Mouse (Mus musculus): Measurements from ENCODE around the gene Gm20422. TPM values are rescaled to one million over a fixed set of nuclear protein-coding genes. Genes with fewer than 3 reads are reported as not detected.
A peak's percentile ranks its signal among the peaks of the same experiment; 100 is the strongest.

The Gm20422 gene
- polyA plus RNA-seq (2016; fragmentation: Nextera tagmentation; extraction: Ambion mirVana), result 1.2 TPM in 1 of 2 replicates, not detected in the other

- WGBS, result under 1% methylated on average over 41 of the region's 41 CpGs
- peaks cover 33% of the 10 kb centered on the region for H3K4me1 ChIP-seq
- DNase-seq (ENCODE audit: low spot score), result peak; percentile 93
- H3K9me3 ChIP-seq, result no peaks in the 10 kb centered on the region
- H3K4me3 ChIP-seq, result peak within 1 kb of the TSS; percentile 86
- H3K36me3 ChIP-seq (replicated peaks), result peaks cover 32% of the 10 kb centered on the region
- peak within 1 kb of the TSS; percentile 100 for H3K27ac ChIP-seq (replicated peaks)
- no peaks in the 10 kb centered on the region for H3K27me3 ChIP-seq (replicated peaks; ENCODE audit: low read depth, poor library complexity, severe bottlenecking)
Observed at GRCm38 (mm10) chr8:69774503-69775148, at the start of gene Gm20422. Gene Gm20422 (minus strand): TSS chr8:69774886.

GRCm38 (mm10) chr8:69822386-69823191 lies 47.9 kb upstream of the Gm20422 start, which contains the start of gene Lpar2:
Gene Lpar2 (plus strand): TSS chr8:69822429.
- DNase-seq (ENCODE audit: low spot score), result peak; percentile 93
- peak within 1 kb of the TSS; percentile 67 for H3K4me3 ChIP-seq
- H3K9me3 ChIP-seq, result no peaks in the 10 kb centered on the region
- H3K27me3 ChIP-seq (replicated peaks; ENCODE audit: low read depth, poor library complexity, severe bottlenecking), result peaks cover 5% of the 10 kb centered on the region; the same call in 1 of the 2 replicates
- peaks cover 64% of the 10 kb centered on the region for H3K36me3 ChIP-seq (replicated peaks)
- peaks cover 35% of the 10 kb centered on the region for H3K4me1 ChIP-seq
- 1% methylated on average over 32 of the region's 35 CpGs for WGBS
- peak within 1 kb of the TSS; percentile 85 for H3K27ac ChIP-seq (replicated peaks)

DNA sequence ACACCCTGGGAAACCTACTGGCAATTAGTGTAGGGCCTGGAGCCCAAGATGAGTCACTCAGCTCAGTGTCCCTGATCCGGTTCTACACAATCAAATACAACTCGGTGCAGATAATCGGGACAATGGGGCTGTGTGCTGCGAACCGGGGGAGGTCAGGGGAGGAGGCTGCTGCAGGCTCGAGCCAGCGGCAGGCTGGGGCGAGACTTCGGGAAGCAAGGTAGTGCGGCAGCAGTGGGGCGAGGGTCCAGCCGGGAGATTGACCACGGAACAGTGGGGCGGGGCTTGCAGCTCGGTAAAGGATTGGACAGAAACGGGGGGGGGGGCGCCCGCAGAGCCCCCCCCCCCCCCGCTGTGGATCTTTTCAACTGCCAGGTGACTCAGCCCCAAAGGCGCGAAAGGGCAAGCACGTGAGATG lies 47.3 kb upstream of the Gm20422 start:
- H3K27me3 ChIP-seq (replicated peaks; ENCODE audit: low read depth, poor library complexity, severe bottlenecking), result peaks cover 5% of the 10 kb centered on the region; the same call in 1 of the 2 replicates
- H3K36me3 ChIP-seq (replicated peaks), result peaks cover 64% of the 10 kb centered on the region
- H3K4me1 ChIP-seq, result peaks cover 35% of the 10 kb centered on the region
- H3K9me3 ChIP-seq, result no peaks in the 10 kb centered on the region
- H3K27ac ChIP-seq (replicated peaks), result peak overlapping the region; percentile 85
- peak overlapping the region; percentile 67 for H3K4me3 ChIP-seq
- 2% methylated on average over 17 of the region's 22 CpGs for WGBS
- no peak for DNase-seq (ENCODE audit: low spot score)

DNA sequence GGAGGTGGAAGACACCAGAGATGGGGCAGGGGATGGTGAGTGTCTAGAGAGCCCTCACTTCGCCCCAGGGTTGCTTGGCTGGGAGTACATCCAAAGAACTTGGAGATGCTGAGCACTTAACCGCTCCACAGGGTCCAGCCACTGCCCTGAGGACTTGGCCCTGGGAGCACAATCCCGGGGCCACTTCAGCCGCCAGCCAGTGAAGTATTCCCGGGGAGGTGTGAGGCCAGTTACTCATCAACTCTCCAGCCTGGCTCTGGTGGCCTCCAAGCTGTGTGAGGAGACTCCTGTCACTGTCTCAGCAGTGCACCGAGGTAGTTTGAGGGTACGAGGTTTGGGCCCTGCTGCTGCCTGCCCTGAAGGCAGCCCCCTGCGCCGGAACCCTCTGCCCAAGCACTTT lies 45.8 kb upstream of the Gm20422 start:
- H3K36me3 ChIP-seq (replicated peaks), result peaks cover 64% of the 10 kb centered on the region

GRCm38 (mm10) chr8:69815396-69815795 lies 40.7 kb upstream of the Gm20422 start:
- Histone ChIP-seq H3K27ac (replicated peaks) (no peak overlapping the region), H3K9me3 (no peaks in the 10 kb centered on the region), H3K27me3 (replicated peaks; ENCODE audit: low read depth, poor library complexity, severe bottlenecking) (peaks cover 2% of the 10 kb centered on the region; the same call in 1 of the 2 replicates), H3K4me3 (no peak overlapping the region), H3K4me1 (peaks cover 7% of the 10 kb centered on the region; the same call in 1 of the 2 replicates), H3K36me3 (replicated peaks) (peaks cover 82% of the 10 kb centered on the region)
- no peak for DNase-seq (ENCODE audit: low spot score)
- 92% methylated on average over 4 of the region's 4 CpGs for WGBS

More for the DNA sequence above, 45.8 kb upstream of the Gm20422 start:
- Histone ChIP-seq H3K27me3 (replicated peaks; ENCODE audit: low read depth, poor library complexity, severe bottlenecking) (peaks cover 5% of the 10 kb centered on the region; the same call in 1 of the 2 replicates), H3K27ac (replicated peaks) (no peak overlapping the region), H3K9me3 (no peaks in the 10 kb centered on the region), H3K4me3 (no peak overlapping the region), H3K4me1 (peaks cover 42% of the 10 kb centered on the region)
- 84% methylated on average over 9 of the region's 9 CpGs for WGBS
- no peak for DNase-seq (ENCODE audit: low spot score)

- no peak overlapping the region for H3K27ac ChIP-seq (replicated peaks)
- H3K9me3 ChIP-seq, result no peaks in the 10 kb centered on the region
- 60% methylated on average over 2 of the region's 2 CpGs for WGBS
- DNase-seq (ENCODE audit: low spot score), result no peak
- no peak overlapping the region for H3K4me3 ChIP-seq
- peaks cover 9% of the 10 kb centered on the region for H3K4me1 ChIP-seq
- peaks cover 81% of the 10 kb centered on the region for H3K36me3 ChIP-seq (replicated peaks)
- no peaks in the 10 kb centered on the region for H3K27me3 ChIP-seq (replicated peaks; ENCODE audit: low read depth, poor library complexity, severe bottlenecking)
Observed at GRCm38 (mm10) chr8:69814881-69815280, 40.2 kb upstream of the Gm20422 start.

DNA sequence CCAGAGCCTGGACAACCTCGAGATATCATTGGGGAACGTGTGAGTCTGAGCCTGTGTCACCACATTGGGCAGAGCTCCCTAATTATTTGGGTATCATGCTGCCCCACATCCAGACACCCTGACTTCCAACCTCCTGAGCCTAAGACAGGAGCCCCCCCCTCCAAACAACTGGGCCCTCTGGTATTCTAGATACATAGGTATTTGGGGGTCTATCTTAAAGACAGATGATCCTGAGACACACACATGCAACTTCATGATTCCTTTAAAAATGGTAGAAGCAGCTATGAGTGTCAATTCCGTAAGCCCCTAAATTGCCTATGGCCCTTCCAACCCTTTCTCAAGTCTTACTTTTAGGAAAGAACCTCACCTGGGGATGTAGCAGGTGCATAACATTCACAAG lies 35.1 kb upstream of the Gm20422 start:
- 75% methylated on average over 3 of the region's 3 CpGs for WGBS
- Histone ChIP-seq H3K27ac (replicated peaks) (no peak overlapping the region), H3K4me3 (peak overlapping the region; percentile 58; the same call in 1 of the 2 replicates), H3K4me1 (peaks cover 20% of the 10 kb centered on the region), H3K36me3 (replicated peaks) (peaks cover 78% of the 10 kb centered on the region), H3K27me3 (replicated peaks; ENCODE audit: low read depth, poor library complexity, severe bottlenecking) (no peaks in the 10 kb centered on the region), H3K9me3 (no peaks in the 10 kb centered on the region)
- no peak for DNase-seq (ENCODE audit: low spot score)

- WGBS, result 3% methylated on average over 23 of the region's 23 CpGs
- Histone ChIP-seq H3K9me3 (no peaks in the 10 kb centered on the region), H3K27ac (replicated peaks) (peak overlapping the region; percentile 79), H3K36me3 (replicated peaks) (peaks cover 78% of the 10 kb centered on the region), H3K4me3 (peak overlapping the region; percentile 58), H3K27me3 (replicated peaks; ENCODE audit: low read depth, poor library complexity, severe bottlenecking) (no peaks in the 10 kb centered on the region), H3K4me1 (peaks cover 20% of the 10 kb centered on the region)
- peak; percentile 47 for DNase-seq (ENCODE audit: low spot score)
Observed at GRCm38 (mm10) chr8:69808864-69809403, 34.2 kb upstream of the Gm20422 start.

GRCm38 (mm10) chr8:69808094-69808863 lies 33.6 kb upstream of the Gm20422 start, which contains the start of gene Gmip:
Gene Gmip (plus strand): TSS chr8:69808679.
- DNase-seq (ENCODE audit: low spot score), result peak; percentile 85
- Histone ChIP-seq H3K9me3 (no peaks in the 10 kb centered on the region), H3K27me3 (replicated peaks; ENCODE audit: low read depth, poor library complexity, severe bottlenecking) (no peaks in the 10 kb centered on the region), H3K36me3 (replicated peaks) (peaks cover 78% of the 10 kb centered on the region), H3K27ac (replicated peaks) (peak within 1 kb of the TSS; percentile 79), H3K4me1 (peaks cover 20% of the 10 kb centered on the region), H3K4me3 (peak within 1 kb of the TSS; percentile 58)
- 6% methylated on average over 28 of the region's 28 CpGs for WGBS

GRCm38 (mm10) chr8:69807236-69807635 lies 32.5 kb upstream of the Gm20422 start:
- peaks cover 20% of the 10 kb centered on the region for H3K4me1 ChIP-seq
- 93% methylated on average over 5 of the region's 5 CpGs for WGBS
- peaks cover 85% of the 10 kb centered on the region for H3K36me3 ChIP-seq (replicated peaks)

DNA sequence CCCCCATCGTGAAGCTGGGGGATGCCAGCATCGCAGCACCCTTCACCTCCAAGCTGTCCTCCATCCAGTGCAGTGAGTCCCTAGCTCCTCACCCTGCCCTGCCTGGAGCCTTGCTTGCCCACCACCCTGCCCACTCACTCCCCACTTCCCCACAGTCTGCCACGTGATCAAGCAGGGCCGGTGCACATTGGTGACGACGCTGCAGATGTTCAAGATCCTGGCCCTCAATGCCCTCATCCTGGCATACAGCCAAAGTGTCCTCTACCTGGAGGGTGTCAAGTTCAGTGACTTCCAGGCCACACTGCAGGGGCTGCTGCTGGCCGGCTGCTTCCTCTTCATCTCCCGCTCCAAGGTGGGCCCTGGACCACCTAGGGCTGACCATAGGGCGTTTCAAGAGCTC lies 30.8 kb upstream of the Gm20422 start:
- no peaks in the 10 kb centered on the region for H3K9me3 ChIP-seq
- 94% methylated on average over 9 of the region's 9 CpGs for WGBS
- H3K27me3 ChIP-seq (replicated peaks; ENCODE audit: low read depth, poor library complexity, severe bottlenecking), result no peaks in the 10 kb centered on the region
- H3K4me3 ChIP-seq, result no peak overlapping the region
- peaks cover 85% of the 10 kb centered on the region for H3K36me3 ChIP-seq (replicated peaks)
- DNase-seq (ENCODE audit: low spot score), result no peak
- H3K27ac ChIP-seq (replicated peaks), result no peak overlapping the region
- peaks cover 20% of the 10 kb centered on the region for H3K4me1 ChIP-seq

More at GRCm38 (mm10) chr8:69807236-69807635, 32.5 kb upstream of the Gm20422 start:
- Histone ChIP-seq H3K27me3 (replicated peaks; ENCODE audit: low read depth, poor library complexity, severe bottlenecking) (no peaks in the 10 kb centered on the region), H3K4me3 (no peak overlapping the region), H3K27ac (replicated peaks) (no peak overlapping the region), H3K9me3 (no peaks in the 10 kb centered on the region)
- no peak for DNase-seq (ENCODE audit: low spot score)

- WGBS, result 92% methylated on average over 10 of the region's 10 CpGs
Observed at GRCm38 (mm10) chr8:69805086-69805485, 30.4 kb upstream of the Gm20422 start.

More at GRCm38 (mm10) chr8:69805086-69805485, 30.4 kb upstream of the Gm20422 start:
- H3K27me3 ChIP-seq (replicated peaks; ENCODE audit: low read depth, poor library complexity, severe bottlenecking), result no peaks in the 10 kb centered on the region
- peaks cover 85% of the 10 kb centered on the region for H3K36me3 ChIP-seq (replicated peaks)
- no peak overlapping the region for H3K4me3 ChIP-seq
- H3K4me1 ChIP-seq, result peaks cover 20% of the 10 kb centered on the region
- H3K27ac ChIP-seq (replicated peaks), result no peak overlapping the region
- DNase-seq (ENCODE audit: low spot score), result no peak
- no peaks in the 10 kb centered on the region for H3K9me3 ChIP-seq

All from embryonic facial prominence, embryonic 10.5 days (tissue).